9 mouse cellular contexts compared by ENCODE assay signal in the genomic region with DNA sequence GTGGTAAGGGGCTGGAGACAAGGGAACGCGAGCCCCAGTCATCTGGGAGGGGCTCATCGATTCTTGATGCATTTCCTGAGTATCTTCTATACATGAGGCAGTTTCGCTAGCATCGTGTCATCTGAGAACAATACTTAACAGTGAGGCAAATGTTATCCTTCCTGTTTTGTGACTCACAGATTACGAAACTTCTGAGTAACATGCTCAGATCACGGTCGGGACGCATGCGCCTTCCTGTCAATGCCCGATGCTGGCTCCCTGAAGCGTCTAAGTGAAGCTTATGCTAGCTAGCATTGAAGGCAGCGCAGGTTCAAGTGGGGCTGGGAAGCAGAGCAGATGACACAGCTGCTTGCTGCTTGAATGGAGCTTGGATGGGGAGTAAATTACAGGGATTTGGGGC. TPM values are rescaled to one million over a fixed set of nuclear protein-coding genes. Genes with fewer than 3 reads are reported as not detected.
DNase-seq lines count a peak whose midpoint lies in the region; ATAC-seq and TF ChIP-seq lines count a peak whose summit lies in the region.
"Had no signal": no experiment of that assay in that cellular context is flagged by ENCODE, and none has a peak within 500 bp of the region (broad histone marks: within the 10 kb centered on the region; RNA-seq: fewer than 3 reads in every experiment).

No protein-coding gene starts in this region.

- peaks cover 6 to 9% of the 10 kb centered on the region in 2 experiments for H3K27me3 ChIP-seq in MEL (ENCODE audit: control insufficient read depth in 1 of 2, insufficient read depth in 2 of 2, low read length in 2 of 2)
- H3K27me3 ChIP-seq in lung, embryonic 14.5 days (ENCODE audit: insufficient read depth, low read length), result no peaks in the 10 kb centered on the region
- H3K27me3 ChIP-seq in stomach, embryonic 16.5 days (ENCODE audit: control insufficient read depth, insufficient read depth, low read length), result no peaks in the 10 kb centered on the region
- H3K27me3 ChIP-seq in forebrain, embryonic 13.5 days, result 0 out of 2 replicates have a peak, but pooled peaks cover 3% of the 10 kb centered on the region
- H3K27me3 ChIP-seq in forebrain, embryonic 11.5 days (ENCODE audit: control insufficient read depth, insufficient read depth, low read length), result no peaks in the 10 kb centered on the region

- WGBS in lung, embryonic 14.5 days, result 56% methylated on average over 13 of the region's 13 CpGs
- WGBS in stomach, embryonic 16.5 days, result 43% methylated on average over 13 of the region's 13 CpGs
- WGBS in forebrain, embryonic 13.5 days, result 71% methylated on average over 13 of the region's 13 CpGs
- 78% methylated on average over 13 of the region's 13 CpGs for WGBS in forebrain, embryonic 11.5 days

- peaks cover 0 to 15% of the 10 kb centered on the region in 2 experiments; a peak in 3 of 4 replicates for H3K4me1 ChIP-seq in MEL (ENCODE audit: control insufficient read depth in 1 of 2, insufficient read depth in 2 of 2, low read length in 2 of 2)
- no peaks in the 10 kb centered on the region for H3K4me1 ChIP-seq in lung, embryonic 14.5 days (ENCODE audit: insufficient read depth)
- H3K4me1 ChIP-seq in stomach, embryonic 16.5 days (ENCODE audit: control insufficient read depth, insufficient read depth, low read length), result 0 out of 2 replicates have a peak, but pooled peaks cover 3% of the 10 kb centered on the region
- no peaks in the 10 kb centered on the region for H3K4me1 ChIP-seq in forebrain, embryonic 13.5 days
- no peaks in the 10 kb centered on the region for H3K4me1 ChIP-seq in forebrain, embryonic 11.5 days (replicated peaks; ENCODE audit: control insufficient read depth, insufficient read depth, low read length)

- no peaks in the 10 kb centered on the region for H3K9me3 ChIP-seq in MEL (replicated peaks; ENCODE audit: insufficient read depth, low read length)
- no peaks in the 10 kb centered on the region for H3K9me3 ChIP-seq in lung, embryonic 14.5 days (ENCODE audit: low read depth, low read length)
- no peaks in the 10 kb centered on the region for H3K9me3 ChIP-seq in stomach, embryonic 16.5 days (replicated peaks; ENCODE audit: control insufficient read depth, low read length)
- H3K9me3 ChIP-seq in forebrain, embryonic 13.5 days (replicated peaks), result no peaks in the 10 kb centered on the region
- no peaks in the 10 kb centered on the region for H3K9me3 ChIP-seq in forebrain, embryonic 11.5 days (ENCODE audit: control insufficient read depth, low read length)

- H3K36me3 ChIP-seq in MEL (ENCODE audit: control insufficient read depth in 1 of 2, insufficient read depth in 2 of 2, low read length in 2 of 2), result peaks cover 0 to 4% of the 10 kb centered on the region in 2 experiments; a peak in 2 of 4 replicates
- H3K36me3 ChIP-seq in lung, embryonic 14.5 days (ENCODE audit: insufficient read depth), result no peaks in the 10 kb centered on the region
- no peaks in the 10 kb centered on the region for H3K36me3 ChIP-seq in stomach, embryonic 16.5 days (ENCODE audit: control insufficient read depth, insufficient read depth, low read length)
- H3K36me3 ChIP-seq in forebrain, embryonic 13.5 days (ENCODE audit: poor library complexity, severe bottlenecking), result 0 out of 2 replicates have a peak, but pooled peaks cover under 1% of the 10 kb centered on the region
- H3K36me3 ChIP-seq in forebrain, embryonic 11.5 days (ENCODE audit: control insufficient read depth, insufficient read depth, low read length), result no peaks in the 10 kb centered on the region

- peak in 1 of 2 experiments; percentile 33; a peak in 1 of 4 replicates for TF ChIP-seq EP300 in MEL (IDR thresholded peaks at IDR 0.05; ENCODE audit: low read depth in 1 of 2, low read length in 2 of 2)

- no peaks in the 10 kb centered on the region for H3K79me2 ChIP-seq in MEL (ENCODE audit: control insufficient read depth, insufficient read depth, low read length, poor library complexity)

- peak overlapping the region; percentile 32 to 49 for H3K4me3 ChIP-seq in MEL (ENCODE audit: control insufficient read depth in 1 of 2, insufficient read depth in 1 of 2, low read depth in 2 of 2, low read length in 2 of 2)
- H3K4me3 ChIP-seq in lung, embryonic 14.5 days (ENCODE audit: low read depth, low read length), result no peak overlapping the region
- no peak overlapping the region for H3K4me3 ChIP-seq in stomach, embryonic 16.5 days (replicated peaks; ENCODE audit: low read length)
- H3K4me3 ChIP-seq in forebrain, embryonic 13.5 days, result no peak overlapping the region
- H3K4me3 ChIP-seq in forebrain, embryonic 11.5 days (ENCODE audit: low read depth, low read length), result no peak overlapping the region

- H3K4me2 ChIP-seq in lung, embryonic 14.5 days, result peak overlapping the region; percentile 18; the same call in 1 of the 2 replicates
- no peak overlapping the region for H3K4me2 ChIP-seq in stomach, embryonic 16.5 days (ENCODE audit: low read depth, low read length)
- H3K4me2 ChIP-seq in forebrain, embryonic 13.5 days, result no peak overlapping the region
- H3K4me2 ChIP-seq in forebrain, embryonic 11.5 days (ENCODE audit: low read depth, low read length, severe bottlenecking), result no peak overlapping the region

- H3K27ac ChIP-seq in MEL (ENCODE audit: control insufficient read depth, low read depth, low read length), result peak overlapping the region; percentile 54
- H3K27ac ChIP-seq in lung, embryonic 14.5 days (ENCODE audit: low read depth), result no peak overlapping the region
- no peak overlapping the region for H3K27ac ChIP-seq in stomach, embryonic 16.5 days (ENCODE audit: low read length)
- H3K27ac ChIP-seq in forebrain, embryonic 13.5 days, result no peak overlapping the region
- no peak overlapping the region for H3K27ac ChIP-seq in forebrain, embryonic 11.5 days (ENCODE audit: low read depth, low read length)

- peak; percentile 94 for ATAC-seq in granulocyte monocyte progenitor cell, adult 5-6 weeks (replicated peaks; ENCODE audit: poor library complexity, severe bottlenecking)
- no peak for ATAC-seq in lung, embryonic 14.5 days (ENCODE audit: insufficient read depth)
- ATAC-seq in stomach, embryonic 16.5 days (ENCODE audit: insufficient read depth, low FRiP score), result no peak
- ATAC-seq in forebrain, embryonic 13.5 days, result no peak
- ATAC-seq in forebrain, embryonic 11.5 days (replicated peaks; ENCODE audit: low FRiP score), result no peak

- H3K9ac ChIP-seq in MEL (ENCODE audit: control insufficient read depth, low read depth, low read length, poor library complexity, severe bottlenecking), result peak overlapping the region; percentile 57
- H3K9ac ChIP-seq in lung, embryonic 14.5 days, result no peak overlapping the region
- 0 out of 2 replicates have a peak overlapping the region, but pooled peaks have one; percentile 6 for H3K9ac ChIP-seq in stomach, embryonic 16.5 days (ENCODE audit: low read length)
- no peak overlapping the region for H3K9ac ChIP-seq in forebrain, embryonic 13.5 days
- no peak overlapping the region for H3K9ac ChIP-seq in forebrain, embryonic 11.5 days (ENCODE audit: low read length)

- no peak for TF ChIP-seq CTCF in MEL (IDR thresholded peaks at IDR 0.05 in 2 of 3, conservative IDR thresholded peaks at IDR 0.05 in 1 of 3; ENCODE audit: control insufficient read depth in 1 of 3, insufficient read depth in 1 of 3, low read depth in 2 of 3, low read length in 3 of 3, poor library complexity in 1 of 3, severe bottlenecking in 1 of 3)
- TF ChIP-seq CTCF in lung, embryonic 14.5 days (IDR thresholded peaks at IDR 0.05; ENCODE audit: low read depth), result no peak

- DNase-seq in A20 (ENCODE audit: low read depth, low spot score) (peak; percentile 88), MEL (ENCODE audit: low read depth, low spot score) (peak; percentile 94)
- peak; percentile 60 for DNase-seq in lung, embryonic 14.5 days
- no peak for DNase-seq in forebrain, embryonic 11.5 days (ENCODE audit: low spot score)
- no peak for DNase-seq in right cerebral cortex, postnatal 14 days

- peak; percentile 21 to 33; a peak in 1 of 4 replicates for TF ChIP-seq POLR2A in MEL (IDR thresholded peaks at IDR 0.05; ENCODE audit: control insufficient read depth in 1 of 2, insufficient read depth in 1 of 2, low read depth in 1 of 2, low read length in 2 of 2, poor library complexity in 1 of 2)

- TF ChIP-seq RAD21 in MEL (IDR thresholded peaks at IDR 0.05; ENCODE audit: low read depth, low read length), result no peak

TF ChIP-seq in MEL, 35 proteins besides CTCF, POLR2A, EP300 and RAD21 (continues in another document):
- TF ChIP-seq E2F4 (IDR thresholded peaks at IDR 0.05; ENCODE audit: borderline replicate concordance, low read depth, low read length) (no peak), HCFC1 (IDR thresholded peaks at IDR 0.05; ENCODE audit: low read depth, low read length) (no peak), MYC (IDR thresholded peaks at IDR 0.05; ENCODE audit: low read depth, low read length) (peak; percentile 85), MXI1 (IDR thresholded peaks at IDR 0.05; ENCODE audit: low read depth, low read length) (peak; percentile 83), CHD1 (IDR thresholded peaks at IDR 0.05; ENCODE audit: low read depth, low read length) (no peak), TBP (IDR thresholded peaks at IDR 0.05; ENCODE audit: low read depth, low read length) (peak; percentile 82), ELF1 (IDR thresholded peaks at IDR 0.05; ENCODE audit: low read depth, low read length) (peak; percentile 72), CHD2 (IDR thresholded peaks at IDR 0.05; ENCODE audit: low read length) (no peak)

RNA-seq across cellular contexts. Expression of gene Heatr6, which starts 35.8 kb away (rescaled TPM):
- 17.3 and 17.7 TPM in 2 replicates for total RNA-seq in MEL (2012; rRNA removed)
- polyA plus RNA-seq in MEL (2012; ENCODE audit: insufficient read depth in 1 of 2, insufficient read length in 2 of 2, low read depth in 1 of 2, low replicate concordance in 2 of 2, missing spikeins in 1 of 2), result 10 to 100 TPM in 1 of 2 experiments, not detected in 1; 21.2 TPM
- 10.4 and 30.5 TPM in 2 replicates for total RNA-seq in granulocyte monocyte progenitor cell, adult 5-6 weeks (2014; fragmentation: Nextera tagmentation)
- total RNA-seq in granulocyte monocyte progenitor cell, adult 5-6 weeks (2017), result 8.9 and 17.8 TPM in 2 replicates
- polyA plus RNA-seq in lung, embryonic 14.5 days (2014; fragmentation: Nextera tagmentation; extraction: Ambion mirVana), result 25.6 and 26.5 TPM in 2 replicates
- 18.5 and 19.6 TPM in 2 replicates for polyA plus RNA-seq in stomach, embryonic 16.5 days (2015; fragmentation: Nextera tagmentation; extraction: Ambion mirVana)
- 39.1 and 40.6 TPM in 2 replicates for polyA plus RNA-seq in forebrain, embryonic 13.5 days (2015; fragmentation: Nextera tagmentation; extraction: Ambion mirVana)
- 34.4 and 36.5 TPM in 2 replicates for polyA plus RNA-seq in forebrain, embryonic 11.5 days (2014; fragmentation: Nextera tagmentation; extraction: Ambion mirVana)

RNA-seq across cellular contexts. Expression of gene Wfdc21, which starts 42.5 kb away (rescaled TPM):
- total RNA-seq in MEL (2012; rRNA removed), result not detected in 2 replicates
- not detected for polyA plus RNA-seq in MEL (2012; ENCODE audit: insufficient read depth in 1 of 2, insufficient read length in 2 of 2, low read depth in 1 of 2, low replicate concordance in 2 of 2, missing spikeins in 1 of 2)
- total RNA-seq in granulocyte monocyte progenitor cell, adult 5-6 weeks (2014; fragmentation: Nextera tagmentation), result 15.7 and 47.5 TPM in 2 replicates
- 28.0 and 70.7 TPM in 2 replicates for total RNA-seq in granulocyte monocyte progenitor cell, adult 5-6 weeks (2017)
- 0.99 and 1.2 TPM in 2 replicates for polyA plus RNA-seq in lung, embryonic 14.5 days (2014; fragmentation: Nextera tagmentation; extraction: Ambion mirVana)
- polyA plus RNA-seq in stomach, embryonic 16.5 days (2015; fragmentation: Nextera tagmentation; extraction: Ambion mirVana), result 5.6 and 11.0 TPM in 2 replicates
- not detected in 2 replicates for polyA plus RNA-seq in forebrain, embryonic 13.5 days (2015; fragmentation: Nextera tagmentation; extraction: Ambion mirVana)
- not detected in 2 replicates for polyA plus RNA-seq in forebrain, embryonic 11.5 days (2014; fragmentation: Nextera tagmentation; extraction: Ambion mirVana)
- polyA plus RNA-seq: neural tube, embryonic 14.5 days had no signal

Comparison
In these comparisons a context has a peak if more than half of its experiments do, and no peak if none do; other contexts are left out.
1. DNase-seq: peak in A20 (single experiment), MEL (single experiment) and lung, embryonic 14.5 days (single experiment); none in forebrain, embryonic 11.5 days (single experiment) and right cerebral cortex, postnatal 14 days (single experiment).
2. H3K4me3 ChIP-seq: peak in MEL (2 of 2); none in lung, embryonic 14.5 days (single experiment), stomach, embryonic 16.5 days (single experiment), forebrain, embryonic 13.5 days (single experiment) and forebrain, embryonic 11.5 days (single experiment).
3. H3K9ac ChIP-seq: peak in MEL (single experiment) and stomach, embryonic 16.5 days (single experiment); none in lung, embryonic 14.5 days (single experiment), forebrain, embryonic 13.5 days (single experiment) and forebrain, embryonic 11.5 days (single experiment).